Mouse (Mus musculus): ENCODE measurements at regions not wholly inside any gene's neighbourhood (a gene's known extent, or its start where the extent isn't known, plus 50 kb on each side); places are given as distances from the start of the nearest gene placed in this dataset.

- DNase-seq (ENCODE audit: low spot score in 2 of 2) = no peak
Observed at GRCm38 (mm10) chr1:151088535-151089125, 93.7 kb upstream of the Gm47985 start.

DNA sequence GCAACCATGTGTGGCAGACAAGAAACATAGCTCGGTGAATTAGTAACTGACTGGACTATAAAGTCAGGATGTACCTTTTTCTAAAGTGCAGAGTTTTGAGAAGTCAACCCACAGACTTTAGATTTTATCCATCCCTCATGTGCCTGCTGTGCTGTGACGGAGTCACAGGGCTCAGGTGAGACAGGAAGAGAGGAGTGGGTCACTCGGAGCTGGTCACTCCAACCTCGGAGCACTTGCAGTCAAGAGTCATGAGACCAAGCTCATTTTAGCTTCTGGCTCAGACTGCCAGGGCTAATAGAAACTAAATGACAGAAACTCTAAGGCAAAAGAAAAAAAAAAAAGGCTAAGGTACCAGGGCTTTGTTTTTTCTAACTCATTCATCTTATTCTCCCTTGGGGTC is 90.3 kb upstream of the Gm47985 start:
- DNase-seq (ENCODE audit: low spot score in 2 of 2) = no peak

GRCm38 (mm10) chr1:151095344-151096050 is 86.8 kb upstream of the Gm47985 start:
- DNase-seq (ENCODE audit: low spot score in 2 of 2) = no peak

DNA sequence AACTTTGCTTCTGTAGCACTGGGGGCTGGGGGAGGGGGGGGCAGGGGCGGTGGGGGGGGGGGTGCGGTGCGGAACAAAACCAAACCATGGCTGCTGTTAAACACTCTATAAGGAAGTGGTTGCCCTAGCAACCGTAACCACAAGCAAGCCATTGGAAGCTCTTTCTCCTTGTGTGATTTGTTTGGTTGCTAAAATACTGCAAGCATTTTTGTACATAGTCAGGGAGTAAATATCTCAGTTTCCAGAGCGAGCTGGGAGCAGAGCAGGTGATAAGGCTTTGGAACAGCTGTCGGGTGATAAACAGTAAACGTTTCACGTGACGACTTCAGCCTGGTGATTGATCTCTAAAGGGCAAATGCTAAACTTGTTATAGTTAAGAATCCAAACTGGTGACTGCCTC is 86.3 kb upstream of the Gm47985 start:
- DNase-seq (ENCODE audit: low spot score in 2 of 2) = peak; percentile 34 to 47

- DNase-seq (ENCODE audit: low spot score in 2 of 2) = no peak
Observed at GRCm38 (mm10) chr1:151097506-151097905, 84.8 kb upstream of the Gm47985 start.

DNA sequence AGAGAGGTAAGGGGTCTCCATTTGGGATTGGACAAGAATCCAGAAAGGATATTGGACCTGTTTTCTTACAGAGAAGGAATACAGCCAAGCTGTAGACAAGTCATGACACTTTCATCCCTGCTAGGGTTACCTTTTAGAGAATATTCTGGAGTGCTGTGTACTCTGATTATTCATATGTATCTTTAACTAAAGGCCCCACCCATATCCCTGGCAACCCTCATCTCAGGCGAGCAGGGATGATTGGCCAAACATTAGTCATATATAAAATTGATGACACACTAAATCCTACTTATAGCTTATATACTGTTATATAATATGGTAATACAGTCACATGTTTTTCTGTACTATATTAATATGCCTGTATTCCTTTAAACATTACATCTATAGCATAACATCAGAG is 83.6 kb upstream of the Gm47985 start:
- no peak for DNase-seq (ENCODE audit: low spot score in 2 of 2)

DNA sequence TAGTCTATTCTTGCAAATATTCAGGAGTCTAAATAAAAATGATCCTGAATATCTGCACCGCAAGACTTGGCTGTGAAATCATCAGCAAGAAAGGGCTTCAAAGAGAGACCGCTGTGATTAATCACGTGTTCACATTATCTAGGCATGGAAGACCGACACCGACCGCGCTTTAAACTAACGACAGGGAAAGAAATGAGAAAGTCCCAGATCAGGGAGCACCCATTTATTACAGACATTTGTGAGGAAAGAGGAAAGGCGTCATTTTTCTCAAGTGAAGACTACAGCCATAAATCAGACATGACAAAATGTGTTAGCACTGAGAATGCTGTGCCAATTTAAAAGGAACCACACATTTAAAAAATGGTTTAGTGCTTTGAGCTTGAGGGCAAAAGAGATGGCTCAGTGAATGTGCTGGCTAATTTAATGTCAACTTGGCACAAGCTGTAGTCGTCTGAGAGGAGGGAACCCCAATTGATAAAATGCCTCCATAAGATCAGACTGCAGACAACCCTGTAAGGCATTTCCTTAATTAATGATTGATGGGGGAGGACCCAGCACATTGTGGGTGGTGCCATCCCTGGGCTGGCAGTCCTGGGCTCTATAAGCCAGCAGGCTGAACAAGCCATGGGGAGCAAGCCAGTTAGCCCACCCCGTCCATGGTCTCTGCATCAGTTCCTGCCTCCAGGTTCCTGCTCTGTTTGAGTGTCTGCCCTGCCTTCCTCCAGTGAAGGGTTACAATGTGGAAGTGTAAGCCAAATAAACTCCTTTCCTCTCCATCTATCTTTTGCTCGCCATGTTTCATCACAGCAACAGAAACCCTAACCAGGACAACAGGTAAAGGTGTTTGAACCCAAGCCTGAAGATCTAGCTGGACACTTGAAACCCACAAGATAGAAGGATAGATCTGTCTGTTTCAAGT is 81.5 kb upstream of the Gm47985 start:
- DNase-seq (ENCODE audit: low spot score in 2 of 2) = no peak

- DNase-seq (ENCODE audit: low spot score in 2 of 2) = no peak
Observed at GRCm38 (mm10) chr1:151101516-151101915, 80.8 kb upstream of the Gm47985 start.

- no peak for DNase-seq (ENCODE audit: low spot score in 2 of 2)
Observed at GRCm38 (mm10) chr1:151102061-151102460, 80.3 kb upstream of the Gm47985 start.

DNA sequence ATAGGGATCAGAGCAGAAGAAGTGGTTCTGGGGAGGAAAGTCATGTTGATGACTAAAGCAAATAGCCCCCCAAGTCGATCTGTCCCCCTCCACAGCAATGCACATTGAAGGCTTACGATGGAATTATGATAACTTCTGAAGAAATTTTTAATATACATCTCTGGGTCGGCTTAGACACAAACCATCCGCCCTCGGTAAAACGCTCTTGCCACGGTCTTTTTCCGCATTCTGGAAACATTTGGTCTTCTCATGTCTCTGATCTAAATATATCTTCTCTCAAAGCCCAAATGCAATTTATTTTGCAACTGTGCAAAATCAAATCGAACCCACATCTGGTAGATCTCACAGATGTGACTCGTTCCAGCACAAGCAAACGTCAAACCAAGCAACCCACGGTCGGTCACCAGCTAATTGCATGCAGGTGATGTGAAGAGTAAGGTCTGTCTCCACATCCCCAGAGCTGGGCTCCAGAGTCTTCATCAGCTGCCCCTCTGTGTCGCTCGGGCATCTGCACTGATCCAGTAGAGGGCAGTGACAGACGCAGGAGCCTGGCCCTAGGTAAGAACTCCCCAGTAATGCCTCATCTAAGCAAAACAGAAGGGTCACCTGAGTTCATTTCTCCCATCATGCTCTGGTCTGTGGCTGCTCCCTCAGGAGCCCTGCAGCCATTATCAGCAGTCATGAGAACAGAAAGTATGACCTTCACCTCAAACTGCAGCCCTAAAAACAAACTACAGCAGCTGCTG is 79.5 kb upstream of the Gm47985 start:
- no peak for DNase-seq (ENCODE audit: low spot score in 2 of 2)

DNA sequence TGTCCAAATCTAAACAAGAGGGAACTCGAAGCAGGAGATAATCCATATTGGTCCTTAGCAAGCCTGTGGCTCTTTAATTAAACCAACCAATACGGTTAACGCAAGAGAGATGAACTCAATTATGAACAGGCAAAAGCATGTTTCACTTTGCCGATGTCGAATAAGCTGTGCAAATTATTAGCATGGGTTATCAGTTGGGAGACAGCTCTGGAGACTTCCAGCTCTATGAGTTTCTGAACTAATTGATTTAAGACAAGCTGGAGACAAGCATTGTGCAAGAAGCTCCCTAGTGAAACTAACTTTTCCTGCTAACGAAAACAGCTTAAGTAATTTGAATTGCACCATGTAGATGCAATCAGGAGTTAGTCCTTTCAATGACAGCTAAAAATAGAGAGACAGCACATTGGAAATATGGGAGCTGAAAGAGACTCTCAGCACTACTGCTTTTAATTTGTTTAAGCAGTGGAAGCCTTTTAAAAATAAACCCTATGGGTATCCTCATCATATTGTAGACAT is 78.8 kb upstream of the Gm47985 start:
- DNase-seq (ENCODE audit: low spot score in 2 of 2) = no peak

- DNase-seq (ENCODE audit: low spot score in 2 of 2) = no peak
Observed at GRCm38 (mm10) chr1:151104346-151104745, 78.0 kb upstream of the Gm47985 start.

- no peak for DNase-seq (ENCODE audit: low spot score in 2 of 2)
Observed at GRCm38 (mm10) chr1:151104806-151105205, 77.5 kb upstream of the Gm47985 start.

GRCm38 (mm10) chr1:151105251-151105650 is 77.1 kb upstream of the Gm47985 start:
- no peak for DNase-seq (ENCODE audit: low spot score in 2 of 2)

GRCm38 (mm10) chr1:151107401-151107800 is 74.9 kb upstream of the Gm47985 start:
- DNase-seq (ENCODE audit: low spot score in 2 of 2) = no peak

- DNase-seq (ENCODE audit: low spot score in 2 of 2) = no peak
Observed at GRCm38 (mm10) chr1:151109333-151109732, 73.0 kb upstream of the Gm47985 start.

DNA sequence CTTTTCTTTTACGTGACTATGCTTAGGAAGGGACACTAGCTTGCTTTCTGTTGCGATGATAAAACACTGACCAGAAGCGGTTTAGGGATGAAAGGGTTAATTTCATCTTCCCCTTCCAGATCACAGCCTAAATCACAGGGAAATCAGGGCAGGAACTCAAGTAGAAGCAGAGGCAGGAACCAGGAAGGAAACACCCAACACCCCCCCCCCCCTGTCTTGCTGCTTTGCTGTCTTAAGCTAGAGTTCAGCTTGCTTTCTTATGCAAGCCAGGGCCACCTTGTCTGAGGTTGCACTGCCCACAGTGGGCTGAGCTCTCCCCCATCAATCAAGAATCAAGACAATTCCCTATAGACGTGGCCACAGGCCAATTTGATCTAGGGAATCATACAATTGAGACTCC is 71.9 kb upstream of the Gm47985 start:
- DNase-seq (ENCODE audit: low spot score in 2 of 2) = no peak

DNA sequence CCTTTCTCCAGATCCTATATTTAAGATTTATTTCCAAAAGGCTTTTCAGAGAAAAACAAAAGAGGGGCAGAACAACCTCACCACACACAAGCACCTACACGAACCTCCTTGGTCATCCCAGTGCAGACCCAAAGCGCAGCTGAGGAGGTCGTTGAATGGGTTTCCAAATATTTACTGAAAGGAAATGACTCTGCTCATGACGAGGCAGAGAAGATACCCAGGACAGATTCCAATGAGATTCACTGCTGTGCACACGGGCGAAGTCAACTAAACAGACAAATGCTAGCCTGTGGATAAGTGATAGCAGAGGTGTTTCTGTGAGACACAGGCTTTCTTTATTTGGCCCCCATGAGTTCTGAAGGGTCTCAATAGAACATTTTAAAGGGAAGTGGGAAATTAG is 70.7 kb upstream of the Gm47985 start:
- no peak for DNase-seq (ENCODE audit: low spot score in 2 of 2)

DNA sequence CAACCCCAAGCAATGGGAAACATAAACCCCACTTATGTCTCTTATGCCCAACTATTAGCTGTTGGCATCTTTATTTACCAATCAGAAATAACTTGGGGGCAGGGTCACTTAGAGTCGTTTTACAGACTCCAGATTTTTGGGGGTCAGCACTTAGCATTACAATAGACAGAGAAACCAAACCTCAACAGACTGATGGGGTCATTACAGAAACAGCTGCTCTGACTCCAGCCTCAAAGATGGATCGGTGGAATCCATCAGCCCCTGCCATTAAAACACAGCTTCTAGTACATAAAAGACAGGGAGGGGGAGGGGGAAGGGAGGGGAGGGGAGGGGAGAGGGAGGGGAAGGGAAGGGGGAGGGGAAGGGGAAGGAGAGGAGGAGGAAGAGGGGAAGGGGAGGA is 69.9 kb upstream of the Gm47985 start:
- DNase-seq (ENCODE audit: low spot score in 2 of 2) = no peak

GRCm38 (mm10) chr1:151113199-151113598 is 69.1 kb upstream of the Gm47985 start:
- no peak for DNase-seq (ENCODE audit: low spot score in 2 of 2)

- no peak for DNase-seq (ENCODE audit: low spot score in 2 of 2)
Observed at GRCm38 (mm10) chr1:151118530-151118929, 63.8 kb upstream of the Gm47985 start.

- no peak for DNase-seq (ENCODE audit: low spot score in 2 of 2)
Observed at GRCm38 (mm10) chr1:151118982-151119381, 63.4 kb upstream of the Gm47985 start.
